Mouse (Mus musculus): Measurements from ENCODE around the gene Alkbh7.

The Alkbh7 gene

GRCm38 (mm10) chr17:57031661-57032420 is 34.7 kb downstream of the Alkbh7 start:
- peak; percentile 99 for DNase-seq

DNA sequence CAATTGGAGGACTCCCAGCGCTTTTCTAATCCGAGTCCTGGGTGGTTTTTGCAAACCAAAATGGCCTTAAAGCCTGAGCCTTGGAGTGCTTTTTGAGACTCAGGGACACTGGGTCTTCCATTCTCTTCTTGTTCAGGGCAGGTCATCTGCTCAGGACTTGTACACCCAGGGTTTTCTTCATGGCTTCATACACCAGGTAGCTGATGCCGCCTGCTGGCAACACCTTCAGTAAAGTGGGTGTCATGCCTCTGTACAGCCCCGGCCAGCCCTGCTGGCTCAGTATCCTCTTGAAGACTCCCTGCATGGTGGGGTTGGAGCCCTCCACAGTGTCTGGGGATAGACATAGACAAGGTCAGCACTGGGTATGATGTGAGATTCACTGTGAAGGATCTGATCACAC is 35.7 kb downstream of the Alkbh7 start:
- DNase-seq: no peak

GRCm38 (mm10) chr17:57038978-57039377 is 41.8 kb downstream of the Alkbh7 start:
- DNase-seq: peak; percentile 32

- DNase-seq: no peak
These were observed 44.4 kb downstream of the Alkbh7 start, which contains the start of gene Slc25a41 for GRCm38 (mm10) chr17:57041554-57041953. Gene Slc25a41, minus strand, starts transcription at chr17:57041654.

GRCm38 (mm10) chr17:57047406-57047805 is 50.3 kb downstream of the Alkbh7 start:
- peak; percentile 53 for DNase-seq

GRCm38 (mm10) chr17:57048816-57049215 is 51.7 kb downstream of the Alkbh7 start:
- DNase-seq: no peak

Data from liver (tissue).